Mouse (Mus musculus): ENCODE measurements around the gene Gm9936. TPM values are rescaled to one million over a fixed set of nuclear protein-coding genes. Genes with fewer than 3 reads are reported as not detected.

Gene Gm9936
- not detected in 2 replicates for polyA plus RNA-seq (2012; ENCODE audit: low replicate concordance)

DNA sequence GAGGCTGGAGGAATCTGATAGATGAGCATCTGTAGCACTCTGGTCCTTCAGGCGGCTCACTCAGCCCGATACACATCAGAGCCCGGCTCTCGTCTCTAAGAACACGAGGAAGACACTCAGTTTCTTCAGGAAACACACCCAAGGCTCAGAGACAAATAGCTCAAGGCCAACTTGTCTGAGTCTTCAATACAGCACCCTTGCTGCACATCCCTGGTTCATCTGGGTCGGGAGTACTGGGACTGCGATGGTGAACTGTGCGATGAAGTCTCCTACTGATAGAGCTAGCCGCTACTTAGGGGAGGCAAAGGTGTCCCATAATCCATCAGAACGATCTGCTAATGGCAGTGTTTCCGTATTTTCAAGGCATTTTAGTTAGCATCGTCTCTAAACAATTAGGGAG lies at the start of gene Gm9936:
Gm9936 (minus strand) TSS at position 101 of the 400 bp plus-strand sequence.

DNA sequence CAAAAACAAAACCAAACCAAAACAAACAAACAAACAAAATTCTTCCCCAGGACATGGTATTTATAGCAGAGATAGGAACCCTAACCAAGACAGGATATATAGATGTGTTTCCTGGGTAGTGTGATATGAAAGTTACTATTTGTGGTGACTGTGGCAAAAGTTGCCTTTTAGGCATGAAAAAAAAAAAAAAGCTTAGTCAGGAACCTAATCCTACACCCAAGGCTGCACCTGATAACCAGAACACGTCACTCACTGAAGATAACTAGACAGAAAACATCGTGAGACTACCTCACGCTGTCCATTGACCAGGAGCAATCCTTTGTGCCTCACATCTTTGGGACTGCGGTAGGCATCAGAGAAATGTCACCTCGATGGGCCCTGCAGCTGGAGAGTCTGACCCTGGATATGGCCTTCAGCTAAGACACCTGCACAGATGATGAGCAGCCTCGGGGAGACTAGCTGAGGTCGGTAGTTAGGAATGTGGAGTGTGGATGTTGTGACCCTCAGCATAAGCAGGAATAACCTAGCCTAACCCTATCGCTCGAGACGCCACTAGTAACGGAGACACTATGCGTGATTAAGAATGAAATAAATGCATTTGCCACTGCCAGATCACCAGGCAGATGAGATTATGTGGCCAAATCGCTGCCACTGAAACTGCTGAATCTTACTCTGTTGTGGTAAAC lies 38.3 kb upstream of the Gm9936 start, which contains the start of gene Oasl2:
Oasl2 (plus strand) TSS at position 249 of the 686 bp plus-strand sequence.

DNA sequence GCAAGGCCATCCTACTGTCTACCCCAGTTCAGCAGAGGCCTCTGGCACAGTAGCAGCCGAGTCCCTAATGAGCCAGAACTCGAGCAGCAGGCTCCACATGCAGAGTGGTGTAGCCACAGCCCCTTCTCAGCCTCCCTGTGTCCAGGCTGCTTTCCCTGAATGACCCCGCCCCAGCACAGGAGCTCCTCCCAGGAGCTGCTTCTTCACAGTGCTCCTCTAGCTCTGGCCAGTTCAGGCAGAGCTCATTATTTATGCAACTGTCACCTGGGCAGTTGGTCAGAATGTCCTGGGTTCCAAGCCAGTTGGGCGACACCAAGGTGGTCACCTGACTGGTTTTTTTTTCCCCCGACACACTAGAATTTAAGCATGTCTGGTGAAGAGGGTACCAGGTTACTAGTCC lies 5.1 kb downstream of the Gm9936 start, which contains the start of gene 4930519G04Rik:
4930519G04Rik (plus strand) TSS at position 301 of the 400 bp plus-strand sequence.

DNA sequence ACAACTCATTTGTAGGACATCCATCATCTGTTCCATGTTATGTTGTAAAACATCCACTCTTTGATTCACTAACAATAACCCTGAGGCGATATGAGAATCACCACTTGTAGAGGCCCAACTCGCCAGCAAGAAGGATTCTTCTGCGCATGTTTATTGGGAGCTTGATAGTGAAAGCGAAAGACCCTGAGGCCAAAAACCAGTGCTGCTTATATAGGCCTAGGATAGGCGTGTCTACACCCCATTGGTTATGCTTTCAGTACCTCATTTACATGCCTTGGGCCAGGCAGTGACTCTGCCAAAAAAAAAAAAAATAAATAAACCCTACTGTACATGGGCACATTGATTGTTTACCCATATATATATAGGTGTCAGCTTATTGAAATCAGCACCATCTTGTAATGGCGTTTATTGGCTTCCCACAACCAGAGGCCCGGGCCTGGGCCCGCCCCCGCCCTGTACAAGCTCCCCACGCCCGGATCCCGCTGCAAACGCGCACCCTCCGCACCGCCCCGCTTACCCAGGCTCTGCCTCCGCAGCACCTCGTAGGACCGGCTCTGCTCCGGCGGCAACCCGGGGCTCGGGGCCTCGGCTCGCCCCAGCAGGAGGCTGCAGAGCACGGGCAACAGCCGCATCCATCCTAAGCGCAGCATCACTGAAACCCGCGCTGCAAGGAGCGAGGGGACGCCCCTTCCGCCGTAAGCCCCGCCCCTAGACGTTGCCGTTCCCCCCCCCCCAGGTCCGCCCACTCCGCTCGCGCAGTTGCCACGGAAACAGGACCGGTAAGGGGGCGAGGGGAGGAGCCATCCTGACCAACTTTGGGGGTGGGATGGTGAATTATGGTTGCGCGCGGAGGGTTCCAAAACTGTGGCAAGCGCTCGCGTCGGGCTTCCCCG lies 35.4 kb downstream of the Gm9936 start, which contains the start of gene 1500011B03Rik:
1500011B03Rik (minus strand) TSS at position 673 of the 893 bp plus-strand sequence.

Other genes with a start within 250 kb of the Gm9936 start
- gene Trpv4, start 200.3 kb downstream of the Gm9936 start, polyA plus RNA-seq (2012; ENCODE audit: low replicate concordance), result 1.1 and 2.2 TPM in 2 replicates
- 39.7 and 55.5 TPM in 2 replicates for gene Gltp, start 167.7 kb downstream of the Gm9936 start, polyA plus RNA-seq (2012; ENCODE audit: low replicate concordance)
- 10.7 and 24.2 TPM in 2 replicates for gene Tchp, start 150.9 kb downstream of the Gm9936 start, polyA plus RNA-seq (2012; ENCODE audit: low replicate concordance)
- gene Ankrd13a, start 84.0 kb downstream of the Gm9936 start, polyA plus RNA-seq (2012; ENCODE audit: low replicate concordance), result 404 and 610 TPM in 2 replicates
- gene Git2, start 83.2 kb downstream of the Gm9936 start, polyA plus RNA-seq (2012; ENCODE audit: low replicate concordance), result 91.6 and 159 TPM in 2 replicates
- 55.5 and 108 TPM in 2 replicates for gene 1500011B03Rik, start 35.2 kb downstream of the Gm9936 start, polyA plus RNA-seq (2012; ENCODE audit: low replicate concordance)
- gene 4930519G04Rik, start 5.0 kb downstream of the Gm9936 start, polyA plus RNA-seq (2012; ENCODE audit: low replicate concordance), result not detected in 2 replicates
- 0.62 and 0.63 TPM in 2 replicates for gene Oasl2, start 38.3 kb upstream of the Gm9936 start, polyA plus RNA-seq (2012; ENCODE audit: low replicate concordance)
- 37.9 and 76.2 TPM in 2 replicates for gene Oasl1, start 64.6 kb upstream of the Gm9936 start, polyA plus RNA-seq (2012; ENCODE audit: low replicate concordance)
- 43.8 and 58.4 TPM in 2 replicates for gene 2210016L21Rik, start 83.5 kb upstream of the Gm9936 start, polyA plus RNA-seq (2012; ENCODE audit: low replicate concordance)
- gene Hnf1a, start 112.4 kb upstream of the Gm9936 start, polyA plus RNA-seq (2012; ENCODE audit: low replicate concordance), result 0.20 and 0.42 TPM in 2 replicates
- gene Sppl3, start 152.5 kb upstream of the Gm9936 start, polyA plus RNA-seq (2012; ENCODE audit: low replicate concordance), result 22.8 and 50.6 TPM in 2 replicates
- not detected in 2 replicates for gene Gm10401, start 239.6 kb upstream of the Gm9936 start, polyA plus RNA-seq (2012; ENCODE audit: low replicate concordance)